Mouse (Mus musculus) midbrain, embryonic 11.5 days (tissue): Measurements from ENCODE around the gene Olfr678. TPM values are rescaled to one million over a fixed set of nuclear protein-coding genes. Genes with fewer than 3 reads are reported as not detected.

Experiments used
- polyA plus RNA-seq: library from polyadenylated mRNA; unstranded; fragments of >200 nt; fragmentation: Nextera tagmentation; extraction: Ambion mirVana; gene quantifications from 2 replicates; pipeline ENCODE4 v1.2.1, GENCODE M21; 2014

Olfr678 gene
- polyA plus RNA-seq, 1 experiment from 2014 or later: not detected

Other genes with a start within 250 kb of the Olfr678 start
- not detected in 2 replicates for gene Usp17lb, start 221.9 kb upstream of the Olfr678 start, polyA plus RNA-seq
- gene Usp17la, start 207.5 kb upstream of the Olfr678 start, polyA plus RNA-seq: not detected in 2 replicates
- not detected in 2 replicates for gene Olfr665, start 186.4 kb upstream of the Olfr678 start, polyA plus RNA-seq
- gene Olfr666, start 168.5 kb upstream of the Olfr678 start, polyA plus RNA-seq: not detected in 2 replicates
- gene Olfr667, start 143.0 kb upstream of the Olfr678 start, polyA plus RNA-seq: not detected in 2 replicates
- not detected in 2 replicates for gene Olfr668, start 136.4 kb upstream of the Olfr678 start, polyA plus RNA-seq
- gene Olfr669, start 130.2 kb upstream of the Olfr678 start, polyA plus RNA-seq: not detected in 2 replicates
- not detected in 2 replicates for gene Olfr670, start 101.9 kb upstream of the Olfr678 start, polyA plus RNA-seq
- not detected in 2 replicates for gene Olfr671, start 85.3 kb upstream of the Olfr678 start, polyA plus RNA-seq
- not detected in 2 replicates for gene Olfr672, start 62.4 kb upstream of the Olfr678 start, polyA plus RNA-seq
- not detected in 2 replicates for gene Olfr675, start 36.0 kb upstream of the Olfr678 start, polyA plus RNA-seq
- gene Olfr676, start 31.8 kb upstream of the Olfr678 start, polyA plus RNA-seq: not detected in 2 replicates
- not detected in 2 replicates for gene Olfr677, start 13.1 kb upstream of the Olfr678 start, polyA plus RNA-seq
- not detected in 2 replicates for gene Olfr679, start 16.7 kb downstream of the Olfr678 start, polyA plus RNA-seq
- gene Olfr680-ps1, start 28.3 kb downstream of the Olfr678 start, polyA plus RNA-seq: not detected in 2 replicates
- gene Olfr681, start 52.4 kb downstream of the Olfr678 start, polyA plus RNA-seq: not detected in 2 replicates
- not detected in 2 replicates for gene Olfr683, start 82.5 kb downstream of the Olfr678 start, polyA plus RNA-seq
- not detected in 2 replicates for gene Olfr684, start 99.2 kb downstream of the Olfr678 start, polyA plus RNA-seq
- gene Olfr685, start 121.5 kb downstream of the Olfr678 start, polyA plus RNA-seq: not detected in 2 replicates
- gene Olfr686, start 143.0 kb downstream of the Olfr678 start, polyA plus RNA-seq: not detected in 2 replicates
- gene Olfr688, start 223.6 kb downstream of the Olfr678 start, polyA plus RNA-seq: not detected in 2 replicates
- gene Olfr689, start 246.7 kb downstream of the Olfr678 start, polyA plus RNA-seq: not detected in 2 replicates